Mouse (Mus musculus): ENCODE measurements at regions not wholly inside any gene's neighbourhood (a gene's known extent, or its start where the extent isn't known, plus 50 kb on each side); places are given as distances from the start of the nearest gene placed in this dataset.

- Histone ChIP-seq H3K4me2 (no peak overlapping the region), H3K4me3 (replicated peaks) (no peak overlapping the region), H3K36me3 (no peaks in the 10 kb centered on the region), H3K9me3 (replicated peaks) (no peaks in the 10 kb centered on the region), H3K27me3 (no peaks in the 10 kb centered on the region), H3K9ac (no peak overlapping the region), H3K4me1 (no peaks in the 10 kb centered on the region), H3K27ac (no peak overlapping the region)
- ATAC-seq (replicated peaks; ENCODE audit: low FRiP score): no peak
- WGBS: 70% methylated on average over 2 of the region's 2 CpGs
Observed at GRCm38 (mm10) chr12:21476516-21476915, 59.1 kb upstream of the Ywhaq start.

- no peak for ATAC-seq (replicated peaks; ENCODE audit: low FRiP score)
- Histone ChIP-seq H3K4me2 (no peak overlapping the region), H3K4me1 (no peaks in the 10 kb centered on the region), H3K27ac (no peak overlapping the region), H3K9ac (no peak overlapping the region), H3K9me3 (replicated peaks) (no peaks in the 10 kb centered on the region), H3K4me3 (replicated peaks) (no peak overlapping the region), H3K36me3 (no peaks in the 10 kb centered on the region), H3K27me3 (no peaks in the 10 kb centered on the region)
- 90% methylated on average over 6 of the region's 6 CpGs for WGBS
Observed at GRCm38 (mm10) chr12:21472951-21473710, 55.7 kb upstream of the Ywhaq start.

- Histone ChIP-seq H3K36me3 (no peaks in the 10 kb centered on the region), H3K4me3 (replicated peaks) (no peak overlapping the region), H3K4me2 (no peak overlapping the region), H3K27ac (no peak overlapping the region), H3K9me3 (replicated peaks) (no peaks in the 10 kb centered on the region), H3K4me1 (no peaks in the 10 kb centered on the region), H3K27me3 (no peaks in the 10 kb centered on the region), H3K9ac (no peak overlapping the region)
- 56% methylated on average over 4 of the region's 4 CpGs for WGBS
- ATAC-seq (replicated peaks; ENCODE audit: low FRiP score): no peak
Observed at GRCm38 (mm10) chr12:21472487-21472886, 55.0 kb upstream of the Ywhaq start.

GRCm38 (mm10) chr12:21471986-21472385 is 54.5 kb upstream of the Ywhaq start:
- Histone ChIP-seq H3K4me3 (replicated peaks) (no peak overlapping the region), H3K4me2 (no peak overlapping the region), H3K36me3 (no peaks in the 10 kb centered on the region), H3K9ac (no peak overlapping the region), H3K4me1 (no peaks in the 10 kb centered on the region), H3K9me3 (replicated peaks) (no peaks in the 10 kb centered on the region), H3K27ac (no peak overlapping the region), H3K27me3 (no peaks in the 10 kb centered on the region)
- no peak for ATAC-seq (replicated peaks; ENCODE audit: low FRiP score)
- 84% methylated on average over 7 of the region's 7 CpGs for WGBS

GRCm38 (mm10) chr12:21470286-21470685 is 52.8 kb upstream of the Ywhaq start:
- Histone ChIP-seq H3K4me1 (no peaks in the 10 kb centered on the region), H3K36me3 (no peaks in the 10 kb centered on the region), H3K4me3 (replicated peaks) (no peak overlapping the region), H3K9me3 (replicated peaks) (no peaks in the 10 kb centered on the region), H3K27me3 (no peaks in the 10 kb centered on the region), H3K4me2 (no peak overlapping the region), H3K27ac (no peak overlapping the region), H3K9ac (no peak overlapping the region)
- no peak for ATAC-seq (replicated peaks; ENCODE audit: low FRiP score)
- WGBS: 88% methylated on average over 3 of the region's 3 CpGs

All from kidney, embryonic 15.5 days (tissue).